Mouse (Mus musculus): ENCODE data around the gene Zfp366. TPM values are rescaled to one million over a fixed set of nuclear protein-coding genes. Genes with fewer than 3 reads are reported as not detected.

Zfp366 gene
- total and polyA plus RNA-seq, 3 experiments: not detected

DNA sequence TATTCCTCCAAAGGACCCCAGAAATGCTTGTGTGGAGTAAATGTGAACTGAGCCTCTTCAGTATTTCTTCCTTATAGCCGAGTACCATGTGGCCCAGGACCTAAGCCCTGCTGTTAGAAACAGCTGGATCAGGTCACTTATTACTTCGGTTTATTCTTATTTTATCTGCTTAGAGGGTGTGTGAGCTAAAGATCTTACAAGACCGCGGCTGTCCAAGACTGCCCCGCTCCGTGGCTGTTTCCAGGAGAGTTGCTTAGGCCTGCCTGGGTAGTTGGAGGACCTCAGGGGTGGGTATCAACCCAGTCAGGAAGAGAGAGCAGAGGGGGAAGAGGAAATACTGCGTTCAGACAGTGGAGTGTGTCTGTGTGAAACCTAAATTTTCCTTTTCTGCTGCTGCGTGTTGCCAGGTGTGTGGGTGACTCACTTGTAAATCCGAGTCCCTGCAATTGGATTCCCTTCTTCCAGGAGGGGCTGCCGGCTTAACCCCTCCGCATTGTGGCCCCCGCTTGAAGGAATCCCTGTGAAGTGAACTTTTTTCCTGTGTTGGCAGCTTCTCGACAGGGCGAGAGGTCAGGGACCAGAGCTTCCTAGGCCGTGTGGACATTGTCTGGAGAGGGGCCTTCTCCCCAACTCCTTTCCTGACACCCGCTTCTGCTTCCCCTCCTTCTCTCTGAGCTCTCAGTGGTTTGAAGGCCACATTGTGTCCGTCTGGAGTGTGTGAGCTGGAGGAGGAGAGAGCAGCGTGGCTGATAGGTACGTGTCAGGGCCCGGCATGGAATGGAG lies 51.0 kb downstream of the Zfp366 start:
- no peak overlapping the region for H3K4me2 ChIP-seq (ENCODE audit: insufficient read depth, low read depth, poor library complexity, severe bottlenecking)

DNA sequence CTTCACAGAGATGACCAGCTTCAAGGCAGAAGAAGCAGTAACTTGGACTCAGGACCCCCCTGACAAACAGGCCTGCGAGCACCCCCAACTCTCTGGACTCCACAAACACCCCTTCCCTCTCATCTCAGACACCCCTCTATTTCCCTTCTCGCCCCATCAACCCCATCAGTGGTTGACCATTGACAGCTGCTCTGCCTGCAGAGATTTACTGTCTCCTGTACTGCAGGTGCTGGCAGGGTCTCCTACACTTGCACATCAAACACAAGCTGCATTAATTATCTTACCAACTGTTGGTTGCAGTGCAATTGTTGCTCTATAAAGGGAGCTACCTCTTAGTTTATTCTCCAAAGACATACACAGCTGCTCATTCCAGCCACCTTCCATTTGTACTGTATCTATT lies 51.6 kb downstream of the Zfp366 start:
- Histone ChIP-seq H3K4me3 (replicated peaks in 1 of 3; ENCODE audit: low read depth in 2 of 3, low read length in 2 of 3, poor library complexity in 1 of 3) (no peak overlapping the region), H3K9me3 (replicated peaks; ENCODE audit: low read length) (no peaks in the 10 kb centered on the region), H3K79me2 (replicated peaks; ENCODE audit: control insufficient read depth, extremely low read depth, insufficient read depth, poor library complexity, severe bottlenecking) (no peaks in the 10 kb centered on the region), H3K4me2 (ENCODE audit: insufficient read depth, low read depth, poor library complexity, severe bottlenecking) (no peak overlapping the region), H3K4me1 (ENCODE audit: control insufficient read depth in 1 of 2, insufficient read depth in 2 of 2) (peaks cover 0 to 10% of the 10 kb centered on the region in 2 experiments; a peak in 2 of 4 replicates), H3K36me3 (replicated peaks in 1 of 2; ENCODE audit: control insufficient read depth in 1 of 2, insufficient read depth in 1 of 2, low read length in 1 of 2) (no peaks in the 10 kb centered on the region), H3K27me3 (replicated peaks) (peaks cover 84% of the 10 kb centered on the region), H3K9ac (ENCODE audit: insufficient read depth, low read depth) (no peak overlapping the region), H3K27ac (ENCODE audit: insufficient read depth, low read depth) (no peak overlapping the region)
- dilution Hi-C loops (cut with MboI; ENCODE audit: extremely low pct_ligation_motif_present, extremely low pct_unique_long_range_greater_than_20kb, low sequenced_read_pairs): no loop called here
- no peak for DNase-seq (ENCODE audit: extremely low read depth)
- TF ChIP-seq UBTF (IDR thresholded peaks at IDR 0.05; ENCODE audit: low read depth, low read length): no peak
- in situ Hi-C loops (cut with MboI; ENCODE audit: low pct_ligation_motif_present, low pct_unique_long_range_greater_than_20kb, low sequenced_read_pairs): no loop called here

More for the DNA sequence above, 51.0 kb downstream of the Zfp366 start:
- in situ Hi-C loops (cut with MboI; ENCODE audit: low pct_ligation_motif_present, low pct_unique_long_range_greater_than_20kb, low sequenced_read_pairs): no loop called here
- Histone ChIP-seq H3K79me2 (replicated peaks; ENCODE audit: control insufficient read depth, extremely low read depth, insufficient read depth, poor library complexity, severe bottlenecking) (no peaks in the 10 kb centered on the region), H3K9ac (ENCODE audit: insufficient read depth, low read depth) (no peak overlapping the region), H3K9me3 (replicated peaks; ENCODE audit: low read length) (no peaks in the 10 kb centered on the region), H3K27ac (ENCODE audit: insufficient read depth, low read depth) (no peak overlapping the region), H3K36me3 (replicated peaks in 1 of 2; ENCODE audit: control insufficient read depth in 1 of 2, insufficient read depth in 1 of 2, low read length in 1 of 2) (no peaks in the 10 kb centered on the region), H3K4me3 (replicated peaks in 1 of 3; ENCODE audit: low read depth in 2 of 3, low read length in 2 of 3, poor library complexity in 1 of 3) (no peak overlapping the region), H3K4me1 (ENCODE audit: control insufficient read depth in 1 of 2, insufficient read depth in 2 of 2) (peaks cover 0 to 10% of the 10 kb centered on the region in 2 experiments; a peak in 2 of 4 replicates), H3K27me3 (replicated peaks) (peaks cover 78% of the 10 kb centered on the region)
- TF ChIP-seq HCFC1 (IDR thresholded peaks at IDR 0.05; ENCODE audit: low read depth, low read length) (no peak), MEF2A (IDR thresholded peaks at IDR 0.05; ENCODE audit: borderline replicate concordance, low read depth, low read length) (no peak)
- dilution Hi-C loops (cut with MboI; ENCODE audit: extremely low pct_ligation_motif_present, extremely low pct_unique_long_range_greater_than_20kb, low sequenced_read_pairs): no loop called here
- no peak for DNase-seq (ENCODE audit: extremely low read depth)

GRCm38 (mm10) chr13:99237122-99237521 lies 52.5 kb downstream of the Zfp366 start:
- Histone ChIP-seq H3K4me1 (ENCODE audit: control insufficient read depth in 1 of 2, insufficient read depth in 2 of 2) (peaks cover 0 to 10% of the 10 kb centered on the region in 2 experiments; a peak in 2 of 4 replicates), H3K79me2 (replicated peaks; ENCODE audit: control insufficient read depth, extremely low read depth, insufficient read depth, poor library complexity, severe bottlenecking) (no peaks in the 10 kb centered on the region), H3K9me3 (replicated peaks; ENCODE audit: low read length) (no peaks in the 10 kb centered on the region), H3K4me3 (replicated peaks in 1 of 3; ENCODE audit: low read depth in 2 of 3, low read length in 2 of 3, poor library complexity in 1 of 3) (no peak overlapping the region), H3K27me3 (replicated peaks) (peaks cover 92% of the 10 kb centered on the region), H3K4me2 (ENCODE audit: insufficient read depth, low read depth, poor library complexity, severe bottlenecking) (no peak overlapping the region), H3K9ac (ENCODE audit: insufficient read depth, low read depth) (no peak overlapping the region), H3K27ac (ENCODE audit: insufficient read depth, low read depth) (no peak overlapping the region), H3K36me3 (replicated peaks in 1 of 2; ENCODE audit: control insufficient read depth in 1 of 2, insufficient read depth in 1 of 2, low read length in 1 of 2) (no peaks in the 10 kb centered on the region)
- in situ Hi-C loops (cut with MboI; ENCODE audit: low pct_ligation_motif_present, low pct_unique_long_range_greater_than_20kb, low sequenced_read_pairs): no loop called here
- TF ChIP-seq MAZ (IDR thresholded peaks at IDR 0.05; ENCODE audit: low read depth, low read length) (no peak), ELF1 (IDR thresholded peaks at IDR 0.05; ENCODE audit: low read depth, low read length) (no peak), ZC3H11A (IDR thresholded peaks at IDR 0.05; ENCODE audit: low read depth, low read length) (no peak), KAT2A (IDR thresholded peaks at IDR 0.05; ENCODE audit: insufficient replicate concordance, low read length) (no peak), USF2 (conservative IDR thresholded peaks at IDR 0.05; ENCODE audit: low read depth, low read length) (no peak), SMC3 (IDR thresholded peaks at IDR 0.05; ENCODE audit: low read depth, low read length) (no peak), CHD2 (IDR thresholded peaks at IDR 0.05; ENCODE audit: low read length) (no peak), MAX (IDR thresholded peaks at IDR 0.05; ENCODE audit: low read length) (no peak), ETS1 (conservative IDR thresholded peaks at IDR 0.05; ENCODE audit: low read depth, low read length) (no peak), MXI1 (IDR thresholded peaks at IDR 0.05; ENCODE audit: low read depth, low read length) (no peak), BHLHE40 (IDR thresholded peaks at IDR 0.05; ENCODE audit: low read depth, low read length) (no peak), ZMIZ1 (IDR thresholded peaks at IDR 0.05; ENCODE audit: low read depth, low read length) (no peak), USF1 (IDR thresholded peaks at IDR 0.05; ENCODE audit: low read depth, low read length) (no peak), UBTF (IDR thresholded peaks at IDR 0.05; ENCODE audit: low read depth, low read length) (no peak), MEF2A (IDR thresholded peaks at IDR 0.05; ENCODE audit: borderline replicate concordance, low read depth, low read length) (no peak), CTCF (conservative IDR thresholded peaks at IDR 0.05 in 1 of 2, IDR thresholded peaks at IDR 0.05 in 1 of 2; ENCODE audit: low read depth in 2 of 2, low read length in 2 of 2) (no peak), TCF12 (IDR thresholded peaks at IDR 0.05; ENCODE audit: low read depth, low read length) (no peak), HCFC1 (IDR thresholded peaks at IDR 0.05; ENCODE audit: low read depth, low read length) (no peak)
- no peak for DNase-seq (ENCODE audit: extremely low read depth)
- dilution Hi-C loops (cut with MboI; ENCODE audit: extremely low pct_ligation_motif_present, extremely low pct_unique_long_range_greater_than_20kb, low sequenced_read_pairs): no loop called here
